Mouse (Mus musculus) forebrain, embryonic 11.5 days (tissue): ENCODE measurements at regions not wholly inside any gene's neighbourhood (a gene's known extent, or its start where the extent isn't known, plus 50 kb on each side); places are given as distances from the start of the nearest gene placed in this dataset.

Experiments
- ATAC-seq: fragments of 200-750 bp; cut with Nextera tagmentation; replicated peaks from 2 replicates; pipeline ENCODE4 v1.8.0; 2017; ENCODE audit warnings: moderate TSS enrichment; ENCODE audit not compliant: low FRiP score
- DNase-seq: peaks from one replicate; pipeline ENCODE4 v3.0.0-alpha.2; 2017; ENCODE audit warnings: low spot score
- H3K27ac ChIP-seq: fragments of 300-500 bp; sonication (generic); 2 replicates; pipeline ENCODE4 v1.5.1; 2014; ENCODE audit warnings: low read depth, low read length
- H3K27me3 ChIP-seq: fragments of 300-500 bp; sonication (generic); 2 replicates; pipeline ENCODE4 v1.6.1; 2014; ENCODE audit warnings: mild to moderate bottlenecking, low read length, mixed read lengths; ENCODE audit not compliant: control insufficient read depth, insufficient read depth
- H3K36me3 ChIP-seq: fragments of 300-500 bp; sonication (generic); 2 replicates; pipeline ENCODE4 v1.6.1; 2014; ENCODE audit warnings: mild to moderate bottlenecking, low read length, moderate library complexity, mixed read lengths; ENCODE audit not compliant: control insufficient read depth, insufficient read depth
- H3K4me1 ChIP-seq: fragments of 300-500 bp; sonication (generic); replicated peaks from 2 replicates; pipeline ENCODE4 v1.6.1; 2014; ENCODE audit warnings: low read length, mixed read lengths; ENCODE audit not compliant: control insufficient read depth, insufficient read depth
- H3K4me2 ChIP-seq: fragments of 300-500 bp; sonication (generic); 2 replicates; pipeline ENCODE4 v1.6.1; 2014; ENCODE audit warnings: low read depth, mild to moderate bottlenecking, low read length, moderate library complexity, mixed read lengths; ENCODE audit not compliant: severe bottlenecking
- H3K4me3 ChIP-seq: fragments of 300-500 bp; sonication (generic); 2 replicates; pipeline ENCODE4 v1.5.1; 2014; ENCODE audit warnings: low read depth, low read length
- H3K9ac ChIP-seq: fragments of 300-500 bp; sonication (generic); 2 replicates; pipeline ENCODE4 v1.6.1; 2014; ENCODE audit warnings: low read length
- H3K9me3 ChIP-seq: fragments of 300-500 bp; sonication (generic); 2 replicates; pipeline ENCODE4 v1.6.1; 2016; ENCODE audit warnings: low read length, mixed read lengths; ENCODE audit not compliant: control insufficient read depth
- WGBS: fragments of 180-500 bp; shearing (Covaris S2); extraction: QIAGEN DNeasy Blood & Tissue Kit; methylation state at CpG from one replicate; pipeline ENCODE4 v1.1.7; 2014; 5-methylcytosine and 5-hydroxymethylcytosine counted together

GRCm38 (mm10) chr14:9105708-9106107 is 439.7 kb upstream of the 4930452B06Rik start:
- no peak for ATAC-seq
- no peaks in the 10 kb centered on the region for H3K36me3 ChIP-seq
- no peak overlapping the region for H3K9ac ChIP-seq
- H3K27me3 ChIP-seq, result no peaks in the 10 kb centered on the region
- H3K4me2 ChIP-seq, result no peak overlapping the region
- DNase-seq, result no peak
- no peak overlapping the region for H3K4me3 ChIP-seq
- WGBS, result 82% methylated on average over 1 of the region's 1 CpGs
- H3K27ac ChIP-seq, result no peak overlapping the region
- H3K9me3 ChIP-seq, result no peaks in the 10 kb centered on the region
- no peaks in the 10 kb centered on the region for H3K4me1 ChIP-seq

GRCm38 (mm10) chr14:9089625-9090326 is 423.7 kb upstream of the 4930452B06Rik start:
- H3K36me3 ChIP-seq, result no peaks in the 10 kb centered on the region
- no peak overlapping the region for H3K4me3 ChIP-seq
- H3K9ac ChIP-seq, result no peak overlapping the region
- ATAC-seq (no peak), DNase-seq (no peak)
- no peak overlapping the region for H3K4me2 ChIP-seq
- no peaks in the 10 kb centered on the region for H3K27me3 ChIP-seq
- no peaks in the 10 kb centered on the region for H3K4me1 ChIP-seq
- no peaks in the 10 kb centered on the region for H3K9me3 ChIP-seq
- H3K27ac ChIP-seq, result no peak overlapping the region
- WGBS, result 85% methylated on average over 5 of the region's 5 CpGs

GRCm38 (mm10) chr14:9087103-9087502 is 421.1 kb upstream of the 4930452B06Rik start:
- H3K9ac ChIP-seq, result no peak overlapping the region
- H3K9me3 ChIP-seq, result no peaks in the 10 kb centered on the region
- H3K4me2 ChIP-seq, result no peak overlapping the region
- H3K36me3 ChIP-seq, result no peaks in the 10 kb centered on the region
- DNase-seq (no peak), ATAC-seq (no peak)
- no peak overlapping the region for H3K27ac ChIP-seq
- H3K27me3 ChIP-seq, result no peaks in the 10 kb centered on the region
- no peak overlapping the region for H3K4me3 ChIP-seq
- H3K4me1 ChIP-seq, result no peaks in the 10 kb centered on the region

GRCm38 (mm10) chr14:9079632-9080031 is 413.6 kb upstream of the 4930452B06Rik start:
- no peaks in the 10 kb centered on the region for H3K27me3 ChIP-seq
- H3K9ac ChIP-seq, result no peak overlapping the region
- ATAC-seq (no peak), DNase-seq (no peak)
- no peak overlapping the region for H3K4me3 ChIP-seq
- H3K9me3 ChIP-seq, result no peaks in the 10 kb centered on the region
- H3K4me1 ChIP-seq, result no peaks in the 10 kb centered on the region
- 82% methylated on average over 2 of the region's 2 CpGs for WGBS
- no peak overlapping the region for H3K27ac ChIP-seq
- no peak overlapping the region for H3K4me2 ChIP-seq
- H3K36me3 ChIP-seq, result no peaks in the 10 kb centered on the region

GRCm38 (mm10) chr14:9079014-9079413 is 413.0 kb upstream of the 4930452B06Rik start:
- H3K27ac ChIP-seq, result no peak overlapping the region
- no peak overlapping the region for H3K9ac ChIP-seq
- no peaks in the 10 kb centered on the region for H3K36me3 ChIP-seq
- H3K4me3 ChIP-seq, result no peak overlapping the region
- H3K27me3 ChIP-seq, result no peaks in the 10 kb centered on the region
- no peaks in the 10 kb centered on the region for H3K9me3 ChIP-seq
- WGBS, result 80% methylated on average over 1 of the region's 1 CpGs
- H3K4me2 ChIP-seq, result no peak overlapping the region
- H3K4me1 ChIP-seq, result no peaks in the 10 kb centered on the region
- no peak for ATAC-seq
- no peak for DNase-seq

GRCm38 (mm10) chr14:9071176-9071575 is 405.1 kb upstream of the 4930452B06Rik start:
- 84% methylated on average over 3 of the region's 3 CpGs for WGBS
- Histone ChIP-seq H3K4me2 (no peak overlapping the region), H3K9ac (no peak overlapping the region), H3K36me3 (no peaks in the 10 kb centered on the region), H3K4me1 (no peaks in the 10 kb centered on the region), H3K9me3 (no peaks in the 10 kb centered on the region), H3K27ac (no peak overlapping the region), H3K4me3 (no peak overlapping the region), H3K27me3 (no peaks in the 10 kb centered on the region)
- DNase-seq (no peak), ATAC-seq (no peak)

GRCm38 (mm10) chr14:9060058-9060457 is 394.0 kb upstream of the 4930452B06Rik start:
- WGBS, result 80% methylated on average over 9 of the region's 9 CpGs
- no peak overlapping the region for H3K4me2 ChIP-seq

GRCm38 (mm10) chr14:9028811-9029210 is 362.8 kb upstream of the 4930452B06Rik start:
- no peak overlapping the region for H3K27ac ChIP-seq
- no peak overlapping the region for H3K9ac ChIP-seq
- ATAC-seq, result 0 out of 2 replicates have a peak, but pooled peaks have one; percentile 51
- 45% methylated on average over 6 of the region's 6 CpGs for WGBS
- H3K4me2 ChIP-seq, result no peak overlapping the region
- H3K27me3 ChIP-seq, result no peaks in the 10 kb centered on the region
- H3K36me3 ChIP-seq, result no peaks in the 10 kb centered on the region
- H3K4me1 ChIP-seq, result no peaks in the 10 kb centered on the region
- no peaks in the 10 kb centered on the region for H3K9me3 ChIP-seq
- DNase-seq, result no peak
- no peak overlapping the region for H3K4me3 ChIP-seq

More at GRCm38 (mm10) chr14:9060058-9060457, 394.0 kb upstream of the 4930452B06Rik start:
- Histone ChIP-seq H3K27me3 (no peaks in the 10 kb centered on the region), H3K9me3 (no peaks in the 10 kb centered on the region), H3K9ac (no peak overlapping the region), H3K36me3 (no peaks in the 10 kb centered on the region), H3K27ac (no peak overlapping the region), H3K4me3 (no peak overlapping the region), H3K4me1 (no peaks in the 10 kb centered on the region)
- no peak for DNase-seq
- ATAC-seq, result no peak

- Histone ChIP-seq H3K4me2 (no peak overlapping the region), H3K36me3 (no peaks in the 10 kb centered on the region), H3K9ac (no peak overlapping the region), H3K4me1 (no peaks in the 10 kb centered on the region), H3K27me3 (no peaks in the 10 kb centered on the region), H3K9me3 (no peaks in the 10 kb centered on the region), H3K27ac (no peak overlapping the region), H3K4me3 (no peak overlapping the region)
- DNase-seq (no peak), ATAC-seq (no peak)
- WGBS, result 93% methylated on average over 6 of the region's 6 CpGs
These were observed 349.8 kb upstream of the 4930452B06Rik start for GRCm38 (mm10) chr14:9015826-9016225.
